Mouse (Mus musculus): ENCODE data around the gene Vwf.

Gene Vwf

DNA sequence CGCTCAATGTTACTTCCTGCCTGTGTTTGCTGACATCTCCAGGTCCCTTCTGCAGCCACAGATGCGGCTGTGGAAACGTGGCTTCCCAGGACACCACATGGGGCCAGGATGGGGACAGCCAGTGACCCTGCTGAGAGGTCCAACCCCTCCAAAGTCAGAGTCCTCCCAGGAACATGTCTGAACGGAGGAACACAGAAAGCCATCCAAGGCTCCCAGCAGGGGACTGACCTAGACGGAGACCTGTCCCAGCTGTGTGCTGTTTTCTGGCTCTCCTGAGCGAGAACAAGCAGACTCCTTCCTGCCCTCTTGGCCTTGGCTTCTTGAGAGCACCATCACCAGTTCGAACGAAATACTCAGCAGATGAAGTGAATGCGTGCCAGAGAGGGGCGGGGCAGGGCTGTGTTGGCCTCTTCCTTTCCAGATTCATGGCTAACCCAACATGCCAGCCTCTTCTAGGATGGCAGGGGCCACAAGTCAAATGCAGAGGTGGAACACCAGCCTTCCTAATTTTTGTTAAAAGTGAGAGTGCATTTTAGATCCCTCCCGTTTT, 183.5 kb downstream of the Vwf start:
- in situ Hi-C loops (cut with MseI, MboI), result no loop called here

Measured in mouse trophoblast stem cell (cell line).